Mouse (Mus musculus): ENCODE results near the gene Strn.
A peak's percentile ranks its signal among the peaks of the same experiment; 100 is the strongest.

The Strn gene

DNA sequence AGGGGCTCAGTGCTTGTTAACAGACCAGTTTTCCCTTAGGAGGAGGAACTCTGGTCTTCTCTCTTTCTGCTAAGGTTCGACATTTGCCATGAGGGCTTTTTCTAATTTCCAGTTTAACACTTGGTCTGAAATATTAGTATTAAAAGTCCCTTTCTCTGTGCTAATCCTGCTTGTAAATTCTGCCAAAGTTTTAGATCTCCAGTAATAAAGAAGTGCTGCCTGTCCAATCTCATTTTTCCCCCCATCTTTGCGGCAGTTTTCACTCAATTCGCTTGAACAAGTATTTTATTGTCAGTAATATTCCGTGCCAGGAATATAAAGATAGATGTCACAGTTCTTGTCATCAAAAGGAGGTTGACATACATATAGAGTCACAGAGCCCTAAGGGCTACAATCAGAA, at the start of gene Strn:
Gene Strn (minus strand): TSS at position 101 of the 400 bp plus-strand sequence.
- no peak for DNase-seq (ENCODE audit: low read depth)

DNA sequence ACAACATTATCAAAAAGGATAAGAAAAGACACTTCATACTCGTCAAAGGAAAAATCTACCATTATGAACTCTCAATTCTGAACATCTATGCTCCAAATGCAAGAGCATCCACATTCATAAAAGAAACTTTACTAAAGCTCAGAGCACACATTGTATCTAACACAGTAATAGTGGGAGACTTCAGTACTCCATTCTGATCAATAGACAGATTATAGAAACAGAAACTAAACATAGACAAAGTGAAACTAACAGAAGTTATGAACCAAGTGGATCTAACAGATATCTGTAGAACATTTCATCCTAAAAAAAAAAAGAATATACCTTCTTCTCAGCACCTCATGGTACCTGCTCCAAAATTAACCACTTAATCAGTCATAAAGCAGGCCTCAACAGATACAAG, 41.8 kb upstream of the Strn start:
- DNase-seq (ENCODE audit: low read depth), result no peak

DNA sequence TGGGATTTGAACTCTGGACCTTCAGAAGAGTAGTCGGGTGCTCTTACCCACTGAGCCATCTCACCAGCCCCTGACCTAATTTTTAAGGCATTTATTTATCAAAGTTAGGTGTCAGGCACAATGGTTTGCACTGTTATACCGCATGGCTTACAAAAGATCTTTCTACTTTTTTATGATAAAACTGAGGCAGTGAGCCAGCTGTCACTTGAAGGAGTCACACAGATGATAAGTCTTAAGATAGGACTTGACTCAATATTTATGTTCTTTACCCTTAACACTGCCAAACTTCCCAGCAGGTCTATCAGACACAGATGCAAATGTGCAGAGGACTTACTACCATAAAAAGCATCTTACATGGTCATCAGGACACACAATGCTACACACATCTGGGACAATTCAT, 35.3 kb upstream of the Strn start:
- DNase-seq (ENCODE audit: low read depth), result no peak

DNA sequence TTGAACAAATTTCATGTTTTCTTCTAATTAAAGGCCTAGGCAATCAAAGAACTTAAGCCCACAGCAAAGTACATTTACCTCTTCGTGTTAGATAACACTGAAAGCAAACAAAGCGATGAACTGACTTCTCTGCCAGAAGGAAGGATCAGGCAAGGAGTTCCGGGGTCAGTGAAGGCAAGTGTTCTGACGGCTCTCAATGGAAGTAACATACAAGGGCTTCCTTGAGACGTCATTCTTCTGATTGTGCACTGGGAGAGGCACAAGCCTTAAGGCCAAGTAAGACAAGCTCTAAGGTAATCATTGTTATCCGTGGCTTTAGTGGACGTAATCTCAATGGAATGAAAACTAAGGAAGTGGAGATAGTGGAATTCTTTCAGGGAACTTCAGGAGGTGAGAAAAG, 33.9 kb upstream of the Strn start:
- no peak for DNase-seq (ENCODE audit: low read depth)

DNA sequence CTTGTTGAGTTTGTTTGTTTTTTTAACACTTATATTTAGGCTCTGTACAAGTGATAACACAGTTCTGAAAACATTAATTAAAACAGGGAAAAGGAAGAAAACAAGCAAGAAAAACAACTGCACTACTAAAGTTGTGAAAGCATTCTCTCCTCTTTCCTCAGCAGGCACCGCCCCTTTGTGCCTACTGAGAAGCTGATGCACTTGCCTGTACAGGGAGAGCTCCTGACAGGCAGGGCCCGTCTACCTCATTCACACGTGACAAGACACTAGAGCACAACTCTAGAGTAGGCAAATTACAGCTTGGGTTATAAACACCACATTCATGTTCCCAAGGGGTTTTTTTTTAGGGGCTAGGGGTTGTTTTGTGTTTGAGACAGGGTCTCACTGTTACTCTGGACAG, 32.3 kb upstream of the Strn start:
- no peak for DNase-seq (ENCODE audit: low read depth)

DNA sequence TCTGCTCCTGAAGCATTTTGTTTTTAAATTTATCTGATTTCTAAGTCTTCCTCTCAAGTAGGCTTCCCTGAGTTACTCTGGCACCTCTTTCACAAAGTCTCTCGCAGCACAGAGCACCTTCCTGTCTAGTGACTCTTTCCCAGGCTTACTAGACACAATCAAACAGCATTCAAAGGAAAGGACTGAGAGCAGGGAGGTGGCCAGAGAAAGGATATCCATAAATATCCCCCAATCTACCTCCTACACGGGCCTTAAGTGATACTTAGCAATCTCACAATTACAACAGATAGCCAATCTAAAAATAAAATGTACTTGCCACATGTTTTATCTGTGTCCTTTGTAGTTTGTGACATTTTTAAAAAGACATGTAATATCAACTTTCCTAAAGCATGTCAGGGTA, 31.9 kb upstream of the Strn start:
- DNase-seq (ENCODE audit: low read depth), result no peak

DNA sequence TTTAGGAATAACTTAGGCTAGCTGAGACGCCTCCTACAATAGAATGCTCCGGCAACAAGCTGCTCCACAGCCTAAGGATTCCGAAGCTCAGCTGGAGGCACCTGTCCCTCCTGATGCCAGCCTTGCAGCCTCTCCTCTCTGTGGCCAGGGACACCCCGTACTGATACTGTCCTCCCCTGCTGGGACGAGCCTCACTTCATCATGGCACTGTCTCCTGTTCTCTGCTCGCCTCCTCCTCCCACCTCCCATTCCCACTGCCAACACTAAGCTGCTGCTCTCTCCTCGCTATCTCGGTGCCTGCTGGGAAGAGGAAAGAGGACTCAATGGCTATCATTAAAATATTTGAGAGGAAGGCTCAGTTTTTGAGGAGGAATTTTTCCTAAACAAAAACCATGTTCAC, 30.6 kb upstream of the Strn start:
- no peak for DNase-seq (ENCODE audit: low read depth)

DNA sequence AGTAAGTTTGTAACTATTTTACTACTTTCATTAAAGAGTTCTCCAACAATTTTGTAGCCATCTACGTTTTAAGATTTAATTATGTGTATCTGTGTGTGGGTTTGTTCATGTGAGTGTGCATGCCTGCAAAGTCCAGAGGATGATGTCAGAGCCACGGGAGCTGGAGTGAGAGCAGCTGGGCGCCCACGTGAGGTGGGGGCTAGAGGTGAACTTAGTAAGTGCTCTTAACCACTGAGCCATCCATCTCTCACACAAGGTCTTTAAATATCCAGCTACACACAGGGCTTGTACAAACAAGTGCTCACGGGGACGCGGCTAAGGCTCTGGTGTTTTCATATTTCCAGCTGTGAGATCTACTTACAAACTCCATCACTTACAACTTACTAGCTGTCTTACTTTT, 29.1 kb upstream of the Strn start:
- no peak for DNase-seq (ENCODE audit: low read depth)

DNA sequence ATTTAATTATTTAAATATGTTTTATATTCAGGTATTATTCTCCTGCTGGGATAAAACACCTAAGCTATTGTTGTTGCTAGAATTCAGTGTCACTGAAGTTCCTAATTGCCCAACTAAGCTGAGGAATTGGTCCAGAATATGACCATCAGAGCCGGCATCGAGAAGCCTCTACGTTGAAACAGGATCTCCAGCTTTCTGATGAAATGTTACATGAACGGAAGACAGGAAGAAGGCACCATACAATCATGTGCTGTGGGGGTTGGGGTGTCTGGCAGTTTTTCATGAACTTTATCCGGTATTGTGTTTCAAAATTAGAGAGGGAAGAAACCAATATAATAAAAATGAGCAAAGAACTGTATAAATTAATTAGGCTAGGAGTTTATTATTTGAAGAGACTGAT, 26.3 kb upstream of the Strn start:
- DNase-seq (ENCODE audit: low read depth), result no peak

DNA sequence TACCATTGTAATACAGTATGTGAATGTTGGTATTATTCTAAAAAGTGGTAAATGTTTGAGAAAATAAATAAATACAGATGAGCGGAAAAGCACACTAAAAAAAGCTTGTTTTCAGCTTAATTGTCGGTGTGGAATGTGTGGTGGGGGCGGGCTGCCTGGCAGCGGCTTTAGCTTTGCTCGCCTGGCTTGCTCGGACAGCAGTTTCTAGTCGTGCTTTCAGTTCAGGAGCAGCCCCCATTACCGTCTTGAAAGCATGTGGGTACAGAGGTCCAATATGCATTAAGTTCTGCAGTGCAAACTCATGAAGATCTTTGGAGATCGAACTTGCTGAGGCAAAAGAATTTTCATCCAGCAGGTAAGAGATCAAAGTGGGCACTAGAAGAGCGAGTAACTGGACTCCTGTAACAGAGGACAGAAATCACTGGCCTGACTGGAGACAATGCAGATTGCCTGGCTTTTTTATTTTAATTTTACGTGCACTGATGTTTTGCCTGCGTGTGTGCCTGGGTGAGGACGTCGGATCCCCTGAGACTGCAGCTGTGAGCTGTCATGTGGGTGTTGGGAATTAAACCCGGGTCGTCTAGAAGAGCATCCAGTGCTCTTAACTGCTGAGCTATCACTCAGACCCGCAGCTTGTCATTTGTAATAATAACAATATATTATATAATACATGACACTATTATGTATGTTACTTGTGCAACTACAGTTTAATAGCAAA, 16.1 kb upstream of the Strn start:
- no peak for DNase-seq (ENCODE audit: low read depth)

DNA sequence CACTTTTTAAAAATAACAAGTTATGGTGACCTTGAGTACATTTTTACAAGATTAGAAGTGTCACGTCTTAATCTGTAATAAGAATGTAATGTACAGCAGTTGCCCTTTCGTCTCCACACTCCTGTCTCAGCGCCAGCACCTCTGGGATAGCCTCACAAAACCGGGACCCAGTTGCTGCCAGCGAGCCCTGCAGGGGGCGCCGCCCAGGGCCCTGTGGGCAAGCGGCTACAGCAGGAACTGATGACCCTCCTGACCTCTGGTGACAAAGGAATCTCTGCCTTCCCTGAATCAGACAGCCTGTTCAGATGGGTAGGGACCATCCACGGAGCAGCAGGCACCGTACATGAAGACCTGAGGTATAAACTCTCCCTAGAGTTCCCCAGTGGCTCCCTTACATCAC, 15.1 kb upstream of the Strn start:
- no peak for DNase-seq (ENCODE audit: low read depth)

DNA sequence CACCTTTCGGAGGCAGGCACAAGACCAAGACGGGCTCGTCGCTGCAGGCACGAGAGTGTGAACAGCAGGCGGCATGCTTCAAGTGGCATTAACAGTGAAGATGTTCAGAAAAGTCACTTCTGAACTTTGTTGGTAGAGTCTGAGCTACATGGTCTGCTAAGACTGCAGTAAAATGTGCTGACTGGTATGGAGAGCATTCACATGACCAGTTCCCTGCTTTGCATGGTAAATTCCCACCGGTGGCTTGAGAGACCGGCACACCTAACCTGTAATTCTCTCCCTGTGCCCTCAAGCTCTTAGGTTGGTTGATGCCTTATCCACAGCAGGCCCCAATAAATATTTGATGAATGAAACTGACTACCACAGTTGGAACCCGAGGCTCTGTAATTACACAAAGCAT, 11.4 kb upstream of the Strn start:
- DNase-seq (ENCODE audit: low read depth), result no peak

DNA sequence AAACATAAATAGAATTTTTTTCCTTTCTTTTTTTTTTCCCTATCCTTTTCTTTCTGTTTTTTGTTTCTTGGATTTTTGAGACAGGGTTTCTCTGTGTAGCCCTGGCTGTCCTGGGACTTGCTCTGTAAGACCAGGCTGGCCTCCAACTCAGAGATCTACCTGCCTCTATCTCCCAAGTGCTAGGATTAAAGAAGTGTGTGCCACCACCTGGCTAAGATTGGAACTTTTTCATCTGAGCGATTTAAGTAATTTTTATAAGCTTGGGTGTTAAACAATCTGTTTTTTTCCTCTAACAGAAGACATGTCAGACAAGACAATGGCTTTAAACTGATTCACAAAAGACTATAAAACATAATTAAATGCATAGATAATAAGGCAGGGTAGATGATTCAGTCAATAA, 1.4 kb upstream of the Strn start:
- DNase-seq (ENCODE audit: low read depth), result no peak

DNA sequence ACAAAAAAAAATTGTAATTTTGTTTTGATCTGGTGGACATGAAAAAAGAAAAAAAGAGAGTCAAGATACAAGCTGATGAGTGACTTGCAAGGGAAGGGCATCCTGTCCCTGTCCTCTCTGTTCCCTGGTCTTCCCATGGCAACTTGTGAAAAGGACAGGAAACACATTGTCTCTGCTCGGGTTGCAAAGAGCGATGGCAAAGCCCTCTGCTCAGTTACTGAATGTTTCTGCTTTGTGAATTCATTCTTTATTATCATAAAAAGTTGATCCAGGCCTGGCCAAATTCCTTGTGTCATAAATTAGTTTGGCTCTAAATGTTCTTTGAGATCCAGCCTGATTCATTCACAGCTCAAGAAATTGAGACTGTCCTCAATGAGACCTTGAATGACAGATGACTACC, 775 bp upstream of the Strn start:
- DNase-seq (ENCODE audit: low read depth), result no peak

DNA sequence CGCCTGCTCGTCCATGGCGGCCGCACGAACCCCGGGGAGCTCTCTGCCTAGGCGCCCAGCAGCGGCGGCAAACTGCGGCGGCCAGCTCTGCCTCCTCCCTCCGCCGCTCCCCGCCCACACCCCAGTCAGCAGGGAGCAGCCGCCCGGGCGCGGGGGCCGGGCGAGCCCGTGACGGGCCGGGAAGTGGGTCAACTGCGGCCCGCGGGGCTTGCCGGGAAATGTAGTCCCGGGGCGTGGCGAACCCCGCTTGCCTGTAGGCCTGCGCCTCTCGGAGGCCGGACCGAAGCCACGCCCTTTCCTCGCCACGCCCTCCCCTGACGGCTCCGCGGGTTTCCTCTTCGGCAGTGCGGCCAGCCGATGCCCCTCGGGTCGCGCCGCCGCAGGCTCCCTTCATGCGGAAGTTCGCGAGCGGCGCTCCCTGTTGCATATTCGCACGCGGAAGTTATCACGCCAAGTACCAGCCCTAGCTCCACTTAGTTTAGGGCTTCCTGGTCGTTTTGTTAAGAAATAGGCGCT, 465 bp downstream of the Strn start:
- DNase-seq (ENCODE audit: low read depth), result peak; percentile 97

DNA sequence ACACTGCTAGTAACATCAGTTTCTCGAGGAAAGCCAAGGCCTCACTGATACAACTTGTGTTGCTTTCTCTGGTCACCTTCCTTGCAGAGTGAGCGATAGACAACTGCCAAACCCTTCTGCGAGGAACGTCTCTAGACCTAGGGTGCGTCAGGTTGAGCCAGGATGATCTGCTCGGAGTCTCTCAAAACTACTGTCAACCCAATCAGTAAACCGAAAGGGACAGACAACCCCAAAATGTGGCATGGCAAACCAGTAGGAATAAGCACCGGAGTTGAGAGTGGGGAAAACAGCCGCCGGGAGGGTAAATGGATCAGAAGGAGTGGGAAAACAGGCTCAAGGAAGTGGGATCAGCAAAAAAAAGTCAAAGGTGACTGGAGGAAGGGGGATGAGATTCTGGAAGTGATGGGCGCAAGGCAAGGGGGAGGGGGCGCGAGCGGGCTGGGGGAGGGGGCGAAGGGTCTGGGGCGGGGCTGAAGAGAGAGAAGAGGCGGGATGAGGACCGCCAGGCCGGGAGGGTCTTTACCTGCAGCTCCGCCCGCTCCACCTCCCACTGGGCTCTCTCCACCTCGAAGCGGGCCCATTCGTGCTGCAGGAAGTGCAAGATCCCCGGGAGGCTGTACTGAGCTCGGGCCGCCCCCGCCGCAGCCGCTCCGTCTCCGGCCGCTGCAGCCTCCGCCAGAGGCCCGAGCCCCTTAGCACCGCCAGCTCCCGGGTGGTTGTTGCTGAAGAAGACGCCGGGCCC, 1.1 kb downstream of the Strn start:
- no peak for DNase-seq (ENCODE audit: low read depth)

DNA sequence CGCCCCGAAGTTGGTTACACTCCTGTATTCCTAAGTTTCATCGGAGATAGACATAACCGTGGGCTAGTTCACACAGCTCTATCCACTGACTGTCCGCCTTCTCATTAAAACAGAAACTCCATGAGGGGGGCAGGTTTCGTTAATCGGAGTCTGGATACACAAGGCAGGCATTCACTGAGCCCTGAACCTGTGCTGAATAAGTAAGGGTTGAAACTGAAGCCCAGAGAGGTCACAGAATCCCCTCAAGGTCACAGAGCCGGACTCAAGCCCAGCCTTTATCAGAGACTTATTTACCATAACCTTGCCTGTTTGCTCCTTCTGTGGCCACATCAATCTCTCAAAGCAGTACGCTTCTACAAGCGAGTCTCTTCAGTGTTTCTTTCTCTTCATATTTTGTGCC, 2.2 kb downstream of the Strn start:
- DNase-seq (ENCODE audit: low read depth), result no peak

DNA sequence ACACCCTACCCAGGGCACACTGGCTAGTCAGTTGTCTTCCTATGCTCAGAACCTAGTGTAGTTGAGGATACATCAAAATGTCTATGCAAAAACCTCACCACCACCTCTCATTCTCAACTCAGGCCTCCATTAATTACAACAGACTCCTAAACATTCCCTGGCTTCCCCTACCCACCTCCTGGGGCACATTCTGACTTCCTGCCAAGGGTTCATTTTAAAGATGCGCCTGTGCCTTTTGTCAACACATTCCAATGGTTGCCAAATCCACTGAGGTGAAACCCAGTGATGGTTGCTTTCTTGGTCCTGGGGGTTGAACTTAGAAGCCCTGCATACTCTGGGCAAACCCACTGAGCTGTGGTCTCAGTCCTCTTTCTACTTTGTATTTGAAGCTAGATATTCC, 4.9 kb downstream of the Strn start:
- no peak for DNase-seq (ENCODE audit: low read depth)

DNA sequence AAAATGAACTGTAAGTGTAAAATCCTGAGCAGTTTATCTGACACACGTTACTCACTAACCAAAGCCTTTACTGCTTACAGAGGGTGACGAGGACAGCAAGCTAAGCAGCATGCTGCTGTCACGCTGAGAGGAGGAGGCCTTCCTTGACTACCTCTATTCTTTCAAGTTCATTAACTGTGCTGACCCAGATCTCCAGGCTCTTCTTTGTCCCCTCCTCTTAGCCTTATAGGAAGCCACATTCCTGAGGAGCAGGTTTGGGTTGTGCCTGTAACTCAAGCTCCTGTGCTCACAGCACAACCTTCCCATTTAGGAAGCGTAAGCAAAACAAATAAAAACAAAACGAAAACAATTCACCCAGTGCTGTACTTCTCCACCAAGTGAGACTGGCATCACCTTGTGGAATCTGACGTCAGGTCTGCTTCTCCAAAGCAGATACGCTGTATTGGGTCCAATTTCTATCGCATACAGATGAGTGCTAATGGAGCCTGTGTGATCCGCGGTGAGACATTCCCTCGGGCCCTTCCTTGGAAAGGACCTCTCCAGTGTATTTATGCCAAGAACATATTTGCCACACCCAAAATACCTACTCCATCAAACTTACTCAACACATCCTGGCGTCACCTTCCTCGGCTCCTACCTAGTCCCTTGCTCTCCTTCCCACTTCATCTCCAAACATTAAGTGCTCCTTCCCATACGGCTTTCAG, 10.1 kb downstream of the Strn start:
- DNase-seq (ENCODE audit: low read depth), result no peak

DNA sequence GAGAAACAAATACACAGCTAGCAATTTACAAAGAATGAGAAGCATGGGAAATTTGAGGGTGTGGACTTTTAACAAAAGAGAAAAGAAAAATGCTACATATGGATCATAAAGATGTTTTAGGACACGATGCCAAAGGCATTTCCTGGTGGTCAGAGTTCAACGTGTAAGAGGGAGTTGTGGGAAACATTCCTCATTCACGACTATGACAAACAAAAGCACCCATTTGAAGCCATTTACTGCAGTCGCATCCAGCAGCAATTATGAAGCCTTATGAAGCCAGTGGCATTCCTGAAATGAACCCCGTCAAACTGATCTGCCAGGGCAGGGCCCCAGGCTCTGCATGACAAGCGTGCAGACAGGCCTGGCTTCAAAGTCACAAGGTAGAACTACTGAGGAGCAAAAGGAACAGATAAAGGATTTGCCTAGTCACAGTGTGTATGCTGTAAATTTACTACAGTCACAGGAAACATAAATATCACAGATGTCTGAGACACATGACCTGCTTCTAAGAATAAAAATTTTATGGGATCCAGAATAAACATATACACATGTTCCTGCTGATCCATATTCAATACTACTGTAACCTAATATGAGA, 12.4 kb downstream of the Strn start:
- DNase-seq (ENCODE audit: low read depth), result no peak

DNA sequence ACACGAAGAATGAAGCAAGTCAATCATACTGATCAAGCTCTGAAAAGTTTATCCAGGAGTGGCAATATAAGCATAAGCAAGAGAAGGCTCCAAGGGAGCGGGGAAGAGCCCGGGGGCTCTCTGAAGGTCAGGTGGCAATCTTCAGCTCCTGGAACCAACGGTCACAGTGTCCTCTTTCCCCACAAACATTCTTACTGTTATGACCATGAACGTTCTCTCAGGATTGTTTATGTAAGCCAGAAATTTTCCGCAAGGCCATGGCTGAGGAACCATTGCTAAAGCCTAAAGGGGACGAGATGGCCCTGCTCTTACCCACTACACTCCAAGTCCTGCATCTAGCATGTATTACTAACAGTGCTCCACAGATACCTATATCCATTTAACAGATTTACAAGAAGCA, 15.3 kb downstream of the Strn start:
- DNase-seq (ENCODE audit: low read depth), result no peak

DNA sequence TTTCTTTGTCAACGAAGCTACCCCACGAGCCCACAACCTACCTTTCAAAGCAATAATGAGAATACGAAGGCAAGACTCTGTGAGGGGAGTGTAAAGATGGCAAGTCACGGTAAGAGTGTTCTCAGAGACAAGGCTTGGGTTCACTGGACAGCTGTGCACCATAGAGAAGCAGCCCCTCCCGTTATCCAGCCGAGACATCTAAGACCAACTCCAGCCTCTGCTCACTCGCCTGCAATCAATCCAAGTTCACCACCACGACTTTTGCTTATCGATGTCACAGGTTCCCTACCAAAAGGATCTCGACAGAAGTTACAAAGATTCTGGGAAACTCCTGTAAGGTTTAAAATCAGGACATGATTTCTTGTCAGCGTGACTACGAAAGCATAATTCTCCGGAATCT, 17.9 kb downstream of the Strn start:
- DNase-seq (ENCODE audit: low read depth), result no peak

DNA sequence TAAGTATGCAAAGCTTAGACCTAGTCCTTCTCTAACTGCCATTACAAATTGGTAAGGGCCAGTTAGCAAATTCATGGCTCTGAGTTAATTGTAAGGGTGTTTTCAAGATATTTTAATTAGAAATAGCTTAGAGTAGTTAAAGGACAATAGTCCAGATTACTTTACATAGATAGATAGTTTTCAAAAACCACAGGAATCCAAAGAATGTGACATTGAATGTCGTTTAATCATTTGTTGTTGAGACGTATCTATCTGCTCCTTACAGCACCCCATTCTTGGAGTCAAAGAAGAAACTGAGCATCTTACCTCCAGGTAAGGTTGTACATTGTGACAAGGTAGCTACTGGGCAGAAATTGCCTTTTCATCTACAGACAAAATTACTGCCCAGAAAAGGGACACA, 26.7 kb downstream of the Strn start:
- no peak for DNase-seq (ENCODE audit: low read depth)
